Mouse (Mus musculus) embryo, embryonic 9.5 days (tissue): ENCODE measurements around the gene Naa20.
A peak's percentile ranks its signal among the peaks of the same experiment; 100 is the strongest.

ENCODE experiments used
- DNase-seq: peaks from one replicate; pipeline ENCODE4 v3.0.0-alpha.2; 2017; ENCODE audit errors: extremely low spot score

Naa20 gene

DNA sequence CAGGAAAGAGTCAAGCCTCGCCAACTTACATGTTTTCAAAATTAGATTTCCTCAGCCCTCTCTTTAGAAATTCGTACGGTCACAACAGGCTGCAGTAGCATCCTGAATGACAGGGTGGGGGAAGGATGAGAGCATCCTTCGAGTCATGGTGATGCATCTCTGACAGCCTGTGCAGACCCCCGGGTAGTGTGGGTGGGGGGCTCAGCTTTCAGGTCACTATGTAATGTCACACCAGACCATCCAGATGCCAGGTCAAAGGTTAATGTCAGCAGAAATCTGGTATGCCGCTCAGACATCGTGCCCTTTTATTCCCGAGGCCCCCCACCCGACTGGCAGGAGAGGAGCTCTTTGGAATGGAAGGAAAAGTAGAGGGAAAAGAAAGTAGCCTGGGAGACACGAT lies 48.3 kb downstream of the Naa20 start:
- DNase-seq = peak; percentile 61

DNA sequence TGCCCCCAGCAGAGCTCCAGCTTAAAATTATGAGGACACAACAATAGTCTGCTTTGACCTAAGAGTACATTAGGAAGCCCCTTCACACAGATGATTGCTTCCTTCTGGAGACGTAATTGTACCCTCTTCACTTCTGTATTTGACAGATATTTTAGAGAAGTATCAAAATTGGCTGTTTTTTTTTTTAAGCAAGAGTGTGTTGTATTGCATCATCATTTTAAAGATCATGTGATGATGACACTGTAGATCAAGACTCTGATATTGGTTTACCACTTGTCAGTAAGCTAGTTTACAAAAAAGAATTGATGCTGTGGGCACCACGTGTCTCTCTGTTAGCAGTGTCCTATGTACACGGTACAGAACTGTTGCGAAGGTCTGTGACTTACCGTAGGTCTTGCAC lies 50.8 kb downstream of the Naa20 start:
- DNase-seq = no peak

DNA sequence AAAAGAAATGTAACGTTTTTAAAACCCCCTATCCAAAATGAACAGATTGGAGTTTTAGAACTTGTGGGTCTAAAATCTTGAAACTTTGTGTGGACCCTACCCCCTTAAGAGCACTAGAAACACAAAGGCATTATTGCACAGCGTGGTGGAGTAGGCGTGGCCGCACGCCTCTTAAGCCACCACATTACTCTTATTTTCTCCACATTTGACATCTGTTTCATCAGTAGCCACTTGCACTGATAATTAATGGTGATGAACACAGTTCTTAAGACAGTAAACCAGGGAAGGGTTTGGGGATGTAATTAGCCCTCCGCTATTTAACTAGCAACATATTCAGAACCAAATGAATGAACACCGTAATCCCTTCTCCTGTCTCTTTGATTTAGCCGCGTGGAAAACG lies 53.9 kb downstream of the Naa20 start:
- no peak for DNase-seq

DNA sequence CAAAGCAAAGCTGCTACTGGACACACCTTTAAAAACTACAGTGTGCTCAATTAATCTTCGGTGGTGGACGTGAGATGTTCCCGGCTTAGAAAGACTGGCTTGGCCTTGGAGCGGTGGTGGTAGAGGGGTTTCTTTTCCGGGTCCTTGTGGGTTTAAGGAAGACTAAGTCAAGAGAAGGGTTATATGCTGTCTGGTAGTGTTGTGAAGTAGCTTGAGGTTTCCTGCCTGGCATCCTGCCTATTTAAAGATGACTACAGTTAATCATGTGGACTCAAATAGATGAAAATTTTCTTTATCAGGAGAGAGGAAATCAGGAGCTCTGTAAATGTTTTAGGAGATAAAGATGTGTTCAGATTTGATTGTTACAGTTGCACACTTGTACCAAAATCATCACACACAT lies 54.4 kb downstream of the Naa20 start:
- no peak for DNase-seq

DNA sequence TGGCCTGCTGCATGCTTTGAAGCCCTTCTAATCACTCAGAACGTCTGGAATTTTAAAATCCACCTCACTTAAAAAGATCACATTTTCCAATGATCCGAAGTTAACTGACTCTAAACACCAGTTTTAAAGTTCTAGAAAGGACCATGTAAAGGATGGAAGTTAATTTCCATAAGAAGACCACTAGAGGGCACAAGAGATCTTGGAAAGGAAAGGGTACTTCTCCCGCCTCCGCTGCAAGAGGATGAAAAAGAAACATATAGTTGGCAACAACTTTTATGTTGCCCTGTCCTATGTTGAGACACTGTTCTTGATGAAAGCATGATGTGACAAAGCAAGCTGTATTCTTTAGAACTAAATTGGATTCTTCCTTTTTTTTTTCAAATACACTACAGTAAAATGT lies 55.6 kb downstream of the Naa20 start:
- DNase-seq = peak; percentile 49

DNA sequence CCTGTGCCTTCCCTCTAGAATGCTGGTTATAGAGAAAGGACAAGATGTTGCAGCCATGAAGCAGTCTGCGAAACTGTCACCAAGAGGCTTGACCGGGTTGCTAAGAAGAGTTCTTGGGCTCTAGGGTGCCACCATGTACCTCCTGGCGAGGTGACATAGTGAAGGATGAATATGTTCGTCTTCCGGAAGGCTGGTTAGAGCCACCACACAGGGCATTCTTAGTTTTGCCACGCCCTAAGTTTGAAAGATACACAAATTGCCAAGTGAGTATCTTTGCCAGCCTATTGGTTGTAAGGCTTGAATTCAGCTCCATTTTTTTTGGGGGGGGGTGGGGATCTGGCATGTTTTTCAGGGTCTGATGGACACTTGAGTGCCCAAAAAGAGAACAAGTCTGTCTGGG lies 56.2 kb downstream of the Naa20 start:
- no peak for DNase-seq

DNA sequence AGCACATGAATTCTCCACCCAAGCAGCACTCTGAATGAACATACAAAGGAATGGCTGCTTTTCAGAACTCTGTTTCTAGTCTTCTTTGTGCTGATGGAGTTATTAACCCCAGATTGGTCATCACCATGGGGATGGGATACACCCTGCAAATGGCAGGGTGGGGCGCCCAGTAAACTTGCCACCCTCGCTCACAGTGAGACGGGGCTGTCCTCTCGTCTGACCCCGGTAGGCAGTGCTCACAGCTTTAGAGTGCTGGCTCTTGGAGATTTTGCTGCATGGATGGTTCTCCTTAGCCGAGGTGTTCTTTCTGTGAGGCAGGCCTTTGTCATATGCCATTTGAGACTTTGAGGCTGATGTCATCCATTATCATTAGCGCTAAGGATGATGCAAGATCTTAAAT lies 56.7 kb downstream of the Naa20 start:
- peak; percentile 32 for DNase-seq

DNA sequence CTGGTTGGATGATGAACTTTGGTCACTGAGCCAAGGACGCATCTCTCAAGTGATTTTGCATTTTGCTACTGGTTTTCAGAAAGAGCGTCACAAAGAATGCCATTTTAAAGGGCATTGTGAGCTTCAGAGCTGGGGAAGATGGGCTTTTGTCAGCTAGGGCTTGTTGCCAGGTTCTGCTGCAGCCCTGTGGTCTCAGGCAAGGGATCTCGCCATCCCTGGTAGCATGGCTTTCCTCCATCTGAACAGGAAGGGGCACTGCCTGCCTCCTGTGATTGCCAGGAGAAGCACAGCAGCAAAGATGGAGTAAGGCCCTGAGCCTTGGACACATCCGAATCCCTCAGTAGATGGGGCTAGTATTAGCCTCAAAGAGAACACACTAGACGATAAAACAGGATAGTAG lies 60.0 kb downstream of the Naa20 start:
- no peak for DNase-seq
